Mouse (Mus musculus) layer of hippocampus, adult 8-10 months (tissue): ENCODE data around the gene Rab40c. TPM values are rescaled to one million over a fixed set of nuclear protein-coding genes. Genes with fewer than 3 reads are reported as not detected.
A peak's percentile ranks its signal among the peaks of the same experiment; 100 is the strongest.

ENCODE experiments used
- DNase-seq, 2 experiments: peaks; one replicate each; pipeline ENCODE4 v3.0.0; 2022; ENCODE audit warnings: low spot score in 2 of 2
- total RNA-seq, 4 experiments: library from RNA; stranded (reverse); gene quantifications; 2 replicates each; pipeline ENCODE4 v1.2.4; 2022

The Rab40c gene
- total RNA-seq, 4 experiments from 2014 or later, result 42.0 to 72.9 (median 46.4) TPM

DNA sequence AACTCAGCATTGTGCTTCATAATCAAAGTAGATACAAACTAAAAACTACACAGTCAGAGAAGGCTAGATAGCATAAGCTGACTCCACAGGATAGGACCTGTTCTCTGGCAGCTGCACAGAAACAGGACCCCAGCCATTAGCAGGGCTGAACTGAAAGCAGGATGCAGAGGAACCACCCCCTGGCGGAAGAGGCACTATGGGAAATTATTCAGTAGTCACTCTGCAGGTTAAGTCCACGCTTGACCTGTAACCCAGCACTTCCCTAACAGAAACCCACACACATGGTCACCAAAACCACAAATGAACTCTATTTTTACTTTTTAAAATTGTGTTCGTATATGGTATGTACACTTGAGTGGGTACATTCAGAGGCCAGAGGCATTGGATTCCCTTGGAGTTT, 16.5 kb downstream of the Rab40c start:
- no peak for DNase-seq

DNA sequence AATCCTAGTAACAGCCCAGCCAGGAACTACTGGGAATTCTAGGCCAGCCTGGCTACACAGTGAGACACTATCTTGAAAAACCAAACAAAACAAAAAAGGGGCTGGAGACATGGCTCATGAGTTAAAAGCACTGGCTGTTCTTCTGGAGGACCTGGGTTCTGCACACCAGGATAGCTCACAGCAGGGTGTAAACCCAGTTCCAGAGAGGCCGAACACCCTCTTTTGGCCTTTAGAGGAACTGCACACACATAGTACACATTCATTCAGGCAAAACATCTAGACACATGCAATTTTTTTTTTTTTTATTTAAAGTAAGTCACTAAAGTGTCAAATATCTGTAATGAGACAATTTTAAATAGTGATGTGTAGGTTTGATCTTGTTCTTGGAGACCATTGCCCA, 19.3 kb downstream of the Rab40c start:
- no peak for DNase-seq

DNA sequence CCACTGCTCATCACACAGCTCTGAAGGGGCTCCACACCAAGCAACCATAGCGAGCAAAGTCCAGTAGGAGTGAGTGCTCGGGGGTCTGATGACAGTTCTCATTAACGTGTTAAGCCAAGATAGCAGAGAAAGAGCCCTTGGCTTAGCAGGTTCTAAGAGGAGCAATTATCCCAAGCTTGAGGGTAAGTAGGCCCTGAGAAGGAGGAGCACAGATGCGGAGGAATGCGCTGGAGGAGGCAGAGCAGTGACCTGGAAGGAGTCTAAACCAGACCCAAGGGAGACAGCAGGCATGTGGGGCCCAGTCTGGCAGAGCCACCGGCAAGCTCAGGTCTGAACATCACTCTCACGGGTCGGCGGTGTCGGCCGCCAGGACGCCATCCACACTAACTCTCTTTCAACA, 23.6 kb downstream of the Rab40c start:
- no peak for DNase-seq

DNA sequence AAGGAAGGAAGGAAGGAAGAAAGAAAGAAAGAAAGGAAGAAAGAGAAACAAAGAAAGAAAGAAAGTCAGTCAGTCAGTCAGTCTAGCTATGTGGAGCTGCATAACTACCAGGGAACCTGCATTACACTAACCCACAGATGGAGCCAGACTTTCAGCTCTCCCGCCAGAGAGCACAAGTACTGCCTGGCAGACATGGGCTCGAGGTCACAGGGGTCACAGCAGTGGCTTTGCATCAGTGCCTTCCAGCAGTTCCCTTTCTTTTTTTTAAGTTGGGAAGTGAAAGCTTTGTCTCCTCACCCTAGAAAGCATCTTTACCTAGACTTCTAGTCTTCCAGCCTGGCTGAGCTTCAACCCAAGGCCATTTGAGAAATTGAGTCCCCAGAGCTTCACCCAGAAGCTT, 24.1 kb downstream of the Rab40c start:
- no peak for DNase-seq

DNA sequence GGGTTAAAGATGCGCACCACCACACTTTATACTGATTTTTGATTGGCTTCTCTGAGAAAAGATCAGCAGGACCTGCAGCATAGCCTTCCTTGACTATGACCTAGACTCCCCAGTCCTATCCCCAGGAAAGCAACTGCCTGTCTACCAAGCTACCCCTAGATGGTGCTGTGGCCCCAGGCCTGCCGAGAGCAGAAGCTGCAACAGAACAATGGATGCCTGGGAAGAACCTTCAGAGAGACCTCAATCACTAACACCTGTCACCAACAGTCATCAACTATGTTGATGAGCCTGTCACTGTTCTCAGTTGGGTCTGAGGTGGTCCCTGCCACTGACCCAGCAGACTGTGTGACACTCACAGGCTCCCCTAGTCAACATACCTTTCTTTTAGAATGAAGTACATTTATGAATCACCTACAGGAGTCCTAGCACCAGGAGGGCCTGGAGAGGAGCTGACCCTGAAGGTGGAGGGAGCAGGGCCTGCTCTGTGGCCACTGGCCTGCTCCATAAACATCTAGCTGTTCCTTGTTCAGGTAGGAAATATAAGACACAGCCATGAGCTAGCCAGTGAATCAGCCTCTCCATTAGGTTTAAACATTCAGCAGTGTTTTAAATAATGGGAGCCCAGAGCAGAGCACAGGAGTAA, 25.4 kb downstream of the Rab40c start:
- DNase-seq, result peak in 1 of 2 experiments; percentile 75

DNA sequence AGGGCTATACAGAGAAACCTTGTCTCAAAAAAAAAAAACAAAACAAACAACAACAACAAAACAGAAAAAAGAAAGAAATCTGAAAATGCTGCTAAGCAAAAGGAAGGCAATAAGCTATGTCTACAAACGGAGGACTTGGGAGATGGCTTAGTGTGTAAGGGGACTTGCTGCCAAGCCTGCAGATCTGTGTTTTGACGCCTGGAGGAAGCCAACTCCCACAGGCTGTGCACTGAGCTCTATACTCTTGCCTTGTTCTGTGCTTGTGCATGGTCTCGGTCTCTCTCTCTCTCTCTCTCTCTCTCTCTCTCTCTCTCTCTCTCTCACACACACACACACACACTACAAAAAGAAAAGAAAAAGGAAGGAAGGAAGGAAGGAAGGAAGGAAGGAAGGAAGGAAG, 30.7 kb downstream of the Rab40c start:
- no peak for DNase-seq

DNA sequence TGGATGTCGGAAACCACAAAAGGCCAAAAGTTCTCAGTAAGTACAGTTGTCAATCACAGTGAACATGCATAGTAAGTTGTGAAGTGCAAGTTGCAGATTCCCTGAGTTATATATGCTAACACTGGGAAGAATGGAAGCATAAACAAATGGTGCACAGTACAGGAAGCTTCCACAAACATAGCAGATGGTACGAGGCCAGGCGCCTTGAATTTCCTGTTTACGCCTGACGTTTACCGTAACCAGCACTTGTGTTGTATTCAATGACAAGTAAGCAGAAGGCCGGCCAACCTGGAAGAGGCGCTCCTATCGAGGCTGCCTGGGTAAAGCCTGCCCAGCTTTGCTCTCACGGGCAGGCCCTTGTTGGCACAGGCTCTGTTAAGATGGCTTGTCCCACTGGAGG, 32.1 kb downstream of the Rab40c start:
- no peak for DNase-seq

DNA sequence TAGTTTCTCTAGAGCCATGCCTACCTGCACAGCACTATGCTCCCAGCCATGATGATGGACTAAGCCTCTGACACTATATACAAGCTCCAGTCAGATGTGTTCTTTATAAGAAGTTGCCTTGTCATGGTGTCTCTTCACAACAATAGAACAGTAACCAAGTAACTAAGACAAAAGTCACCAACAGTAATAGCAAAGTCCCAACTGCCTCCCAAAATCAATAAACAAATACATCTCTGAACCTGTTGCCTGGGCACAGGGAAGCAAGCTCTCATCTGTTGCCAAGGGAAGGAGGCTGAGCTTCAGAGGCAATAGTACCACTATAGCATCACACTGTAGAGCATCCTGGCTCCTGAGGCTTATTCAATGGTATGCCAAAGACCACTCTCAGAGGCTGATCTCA, 32.7 kb downstream of the Rab40c start:
- DNase-seq, result no peak

DNA sequence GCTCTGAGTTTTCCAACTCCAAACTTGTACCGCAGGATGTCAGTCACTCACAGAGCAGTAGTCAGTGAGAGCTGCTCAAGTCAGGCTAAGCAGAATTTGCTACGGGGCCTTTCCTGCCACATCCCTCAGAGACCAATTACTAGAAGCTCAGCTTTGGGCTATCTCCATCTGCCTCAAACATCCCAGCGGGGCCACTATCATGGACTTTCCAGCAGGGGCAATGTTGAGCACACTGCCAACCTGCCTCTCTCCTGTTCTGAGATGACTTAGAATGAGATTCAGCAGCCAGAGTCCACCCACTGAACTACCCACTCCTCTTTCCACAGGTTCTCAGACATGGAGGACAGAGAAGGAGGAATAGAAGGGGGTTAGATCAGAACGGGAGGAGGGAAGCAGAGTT, 33.9 kb downstream of the Rab40c start:
- no peak for DNase-seq

DNA sequence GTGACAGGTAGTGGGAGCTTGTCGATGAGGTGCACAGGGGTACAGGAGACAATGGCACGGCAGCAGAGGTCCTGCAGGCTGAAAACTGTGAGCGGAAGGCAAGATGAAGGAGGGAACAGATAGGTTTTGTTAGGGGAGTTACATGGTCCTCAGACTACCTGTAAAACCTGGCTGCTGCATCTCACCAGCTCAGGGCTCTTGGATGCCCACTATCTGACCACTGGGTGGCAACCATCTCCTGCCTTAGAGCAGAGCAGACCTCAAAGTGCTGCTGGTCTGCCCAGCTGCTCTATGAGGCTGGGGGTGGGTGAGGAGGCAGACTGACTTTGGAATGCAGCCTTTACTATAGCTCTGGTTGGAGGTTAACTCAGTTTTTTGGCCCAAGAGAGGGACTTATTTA, 35.7 kb downstream of the Rab40c start:
- no peak for DNase-seq

DNA sequence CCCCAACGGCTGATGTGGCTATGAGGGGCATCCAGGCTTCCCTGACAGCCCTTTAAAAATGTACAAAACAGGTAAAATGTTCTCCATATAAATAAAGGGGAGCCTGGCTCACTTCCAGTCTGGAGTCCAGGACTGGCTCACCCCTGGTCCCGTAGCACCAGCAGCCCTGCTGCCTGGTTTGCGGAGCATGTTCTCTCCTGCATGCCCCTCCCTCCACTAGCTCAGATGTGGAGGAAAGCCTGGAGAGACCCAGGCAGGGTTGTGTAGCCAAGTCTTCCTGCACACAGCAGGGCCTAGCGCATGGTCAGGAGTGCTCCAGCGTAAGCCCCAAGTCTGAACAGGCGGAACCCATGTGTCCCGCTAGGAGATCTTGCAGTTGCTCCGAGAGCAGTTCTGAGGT, 36.3 kb downstream of the Rab40c start:
- DNase-seq, result no peak

DNA sequence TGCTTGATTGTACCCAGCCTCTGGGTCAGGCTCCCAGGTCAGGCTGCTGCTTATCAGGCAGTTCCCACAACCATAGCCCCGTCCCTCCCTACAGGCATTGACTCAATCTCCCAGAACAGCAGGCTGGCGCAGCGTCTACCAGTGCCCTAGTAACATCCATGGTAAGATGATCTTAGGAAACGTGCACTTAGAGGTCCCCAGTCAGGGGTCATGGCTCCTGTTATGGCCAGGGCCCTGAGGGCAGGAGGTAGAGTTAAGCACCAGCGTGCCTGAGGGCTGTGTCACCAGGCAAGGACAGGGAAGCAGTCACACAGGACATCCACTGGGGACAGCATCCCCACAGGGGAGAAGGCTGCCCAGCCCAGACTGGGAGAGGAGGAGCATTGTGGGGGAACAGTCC, 37.2 kb downstream of the Rab40c start:
- no peak for DNase-seq

DNA sequence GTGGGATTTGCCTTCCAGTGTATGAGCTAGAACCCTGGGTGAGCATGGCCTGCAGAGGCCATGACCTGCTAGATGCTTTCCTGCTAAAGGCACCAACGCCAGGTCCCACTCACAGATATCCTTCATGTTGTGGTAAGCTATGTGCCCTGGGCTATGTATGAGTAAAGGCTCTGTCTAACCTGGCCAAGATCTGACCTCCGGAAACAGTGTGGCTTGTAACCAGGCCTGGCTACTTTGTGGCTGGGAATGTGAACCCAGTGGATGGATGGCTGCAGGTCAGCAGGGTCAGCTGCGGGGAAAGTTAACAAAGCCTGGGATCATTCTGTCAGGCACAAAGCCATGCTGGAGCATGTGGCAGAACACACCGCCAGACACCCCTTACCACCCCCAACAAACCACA, 37.8 kb downstream of the Rab40c start:
- no peak for DNase-seq

DNA sequence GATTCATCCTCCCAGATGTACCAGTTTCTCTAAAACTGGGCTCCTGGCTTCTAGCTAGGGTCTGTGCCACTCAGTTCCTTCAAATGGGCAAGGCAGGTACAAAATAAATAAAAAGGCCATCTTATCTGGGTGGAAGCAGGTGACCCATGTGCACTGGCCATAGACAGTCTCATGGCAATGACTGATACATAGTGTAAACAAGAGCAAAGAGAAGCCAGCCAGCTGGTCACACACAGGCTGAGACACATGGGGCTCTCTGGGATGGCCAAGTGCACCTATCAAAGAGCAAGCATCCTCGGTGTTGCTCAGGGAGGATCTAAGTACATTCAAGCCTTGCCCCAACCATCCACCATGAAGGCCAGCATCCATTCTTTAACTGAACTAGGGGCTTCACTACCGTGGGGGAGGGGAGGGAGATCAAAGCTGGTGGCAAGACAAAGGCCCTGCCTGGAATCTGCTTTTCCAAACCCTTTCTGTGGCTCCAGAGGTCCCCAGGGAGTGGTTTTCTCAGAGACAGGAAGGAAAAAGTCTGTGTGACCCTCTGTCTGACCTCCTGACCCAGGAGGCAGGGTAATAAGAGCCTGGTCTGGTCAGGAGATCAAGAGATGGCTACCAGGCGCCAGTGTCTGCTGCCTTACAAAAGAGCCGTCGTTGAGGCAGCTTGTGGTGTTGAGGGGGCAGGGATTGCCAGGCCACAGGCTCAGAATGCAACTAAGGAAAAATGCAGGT, 38.5 kb downstream of the Rab40c start:
- DNase-seq, result no peak

DNA sequence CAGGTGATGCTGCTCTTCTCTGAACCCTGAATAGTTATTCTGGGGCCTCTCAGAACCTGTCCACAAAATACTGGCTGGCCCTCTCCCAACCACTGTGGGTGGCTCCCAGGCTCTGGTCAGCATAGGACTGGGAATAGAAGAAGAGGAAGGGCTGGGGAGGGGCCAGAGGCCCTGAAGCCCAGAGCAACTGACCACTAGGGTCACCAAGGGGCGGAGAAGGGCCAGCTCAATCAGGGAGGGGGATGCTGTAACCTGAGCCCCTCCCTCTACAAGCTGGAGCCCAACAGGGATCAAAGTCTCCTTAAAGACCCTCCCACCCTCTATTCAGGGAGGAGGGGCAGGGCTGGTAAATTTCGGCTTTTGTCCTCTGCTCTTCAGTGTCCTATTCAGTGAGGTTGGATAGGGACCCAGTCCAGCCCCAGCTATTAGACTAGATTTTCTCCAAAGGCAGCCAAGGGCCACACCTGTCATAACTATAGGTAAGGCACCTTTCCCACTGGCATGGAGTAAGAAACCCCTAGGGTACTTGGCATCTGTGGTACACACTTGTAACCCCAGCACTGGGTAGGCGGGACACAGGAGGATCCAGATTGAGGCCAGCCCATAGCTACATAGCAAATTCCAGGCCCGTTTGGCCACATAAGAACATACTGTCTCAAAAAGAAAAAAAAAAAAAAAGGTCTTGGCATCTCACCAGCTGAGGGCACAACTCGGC, 39.2 kb downstream of the Rab40c start, which contains the start of gene Wfikkn1:
Wfikkn1 (minus strand) TSS at position 663 of the 715 bp plus-strand sequence.
- no peak for DNase-seq

DNA sequence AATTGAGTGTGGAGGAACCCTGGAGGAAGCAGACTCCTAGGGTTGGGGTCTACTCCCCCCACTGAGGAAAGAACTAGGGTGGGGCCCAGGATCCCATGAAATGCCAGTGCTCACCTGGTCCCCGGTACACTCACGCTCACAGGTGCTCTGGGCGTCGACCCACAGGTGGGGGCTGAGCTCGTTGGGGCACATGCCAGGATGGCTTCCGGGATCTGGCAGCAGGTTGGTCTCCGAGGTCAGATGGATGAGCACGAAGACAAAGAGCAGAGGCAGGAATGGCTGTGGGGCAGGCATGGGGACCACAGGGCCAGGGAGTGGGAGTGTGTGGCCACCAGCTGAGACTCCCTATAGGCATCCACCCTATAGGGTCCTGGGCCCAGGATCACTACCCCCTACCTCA, 39.8 kb downstream of the Rab40c start:
- no peak for DNase-seq

DNA sequence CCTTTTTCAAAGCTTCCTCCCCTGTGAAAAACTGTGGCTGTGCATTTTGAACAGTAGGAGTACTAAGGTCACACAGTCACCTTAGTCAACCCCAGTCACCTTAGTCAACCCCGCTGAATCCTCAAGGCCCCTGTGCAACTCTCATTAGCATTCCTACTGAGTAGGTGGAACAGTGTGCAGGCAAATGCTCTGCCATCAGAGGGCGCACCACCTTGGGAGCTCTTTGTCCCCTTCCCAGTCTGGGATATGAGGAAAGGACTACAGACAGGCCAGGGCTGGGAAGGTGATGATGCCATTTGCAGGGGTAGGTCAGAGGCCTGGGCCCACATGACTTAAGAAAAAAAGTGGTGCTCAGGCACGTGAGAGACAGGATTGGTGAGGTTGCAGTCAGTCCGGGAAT, 40.3 kb downstream of the Rab40c start:
- DNase-seq, result no peak

DNA sequence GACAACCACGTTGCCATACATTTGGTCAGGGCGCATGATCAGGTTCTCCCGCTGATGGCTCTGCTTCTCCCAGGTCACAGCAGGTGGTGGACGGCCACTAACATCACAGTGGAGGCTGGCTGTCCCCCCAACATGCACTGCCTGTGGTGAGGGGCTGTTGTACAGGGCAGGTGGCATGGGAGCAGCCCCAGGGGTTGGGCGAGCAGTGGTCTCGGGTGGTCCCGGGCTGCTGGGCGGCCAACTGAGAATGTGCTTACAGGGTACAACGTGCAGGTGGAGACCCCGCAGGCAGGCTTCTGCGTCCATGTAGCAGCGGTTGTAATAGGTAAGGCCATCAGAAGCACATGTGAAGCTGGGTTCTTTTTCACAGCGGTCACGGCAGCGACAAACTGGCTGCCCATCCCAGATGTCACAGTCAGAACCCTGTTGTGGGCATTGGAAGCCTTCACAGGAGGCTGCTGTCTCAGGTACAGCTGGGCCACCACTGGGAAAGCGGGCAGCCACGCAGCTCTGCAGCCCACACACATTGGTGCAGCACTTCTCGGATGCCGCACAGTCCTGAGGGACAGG, 40.8 kb downstream of the Rab40c start:
- no peak for DNase-seq

DNA sequence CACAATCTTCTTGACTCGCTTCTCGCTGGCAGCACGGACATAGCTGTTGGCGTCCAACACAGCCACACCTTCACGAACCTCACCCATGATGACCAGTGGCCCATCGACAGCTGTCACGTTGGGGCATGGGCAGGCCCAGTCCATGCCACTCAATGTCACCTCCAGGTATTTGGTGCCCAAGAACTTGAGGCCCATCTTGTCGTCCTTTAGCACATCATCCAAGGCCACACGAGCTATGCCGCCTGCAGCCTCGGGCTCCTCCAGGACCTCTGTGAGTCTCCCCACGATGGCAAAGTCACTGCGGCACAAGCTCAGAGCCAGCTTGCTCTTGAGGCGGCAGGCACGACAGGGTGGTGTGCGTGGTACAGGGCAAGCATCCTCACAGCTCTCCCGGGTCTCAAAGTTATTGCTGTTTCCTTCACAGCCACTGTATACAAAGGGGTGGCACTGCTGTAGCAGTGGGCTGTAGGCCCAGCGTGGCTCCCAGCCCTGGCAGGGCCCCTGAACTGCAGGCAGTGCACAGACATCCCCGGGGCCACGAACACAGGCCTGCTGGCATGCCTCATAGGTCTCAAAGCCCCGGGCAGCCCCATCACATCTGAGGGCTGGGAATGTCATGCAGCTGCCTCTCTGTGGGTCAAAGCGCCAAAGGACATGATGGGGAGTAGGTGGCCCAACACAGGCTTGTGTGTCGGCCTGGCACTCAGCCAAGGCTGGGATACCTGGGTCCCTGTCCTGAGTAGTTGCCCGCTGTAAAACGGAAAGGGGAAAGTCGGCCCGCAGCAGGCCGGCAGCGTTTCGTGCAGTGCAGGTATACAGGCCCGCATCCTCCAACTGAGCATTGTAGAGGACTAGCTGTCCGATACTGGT, 41.6 kb downstream of the Rab40c start:
- no peak for DNase-seq

DNA sequence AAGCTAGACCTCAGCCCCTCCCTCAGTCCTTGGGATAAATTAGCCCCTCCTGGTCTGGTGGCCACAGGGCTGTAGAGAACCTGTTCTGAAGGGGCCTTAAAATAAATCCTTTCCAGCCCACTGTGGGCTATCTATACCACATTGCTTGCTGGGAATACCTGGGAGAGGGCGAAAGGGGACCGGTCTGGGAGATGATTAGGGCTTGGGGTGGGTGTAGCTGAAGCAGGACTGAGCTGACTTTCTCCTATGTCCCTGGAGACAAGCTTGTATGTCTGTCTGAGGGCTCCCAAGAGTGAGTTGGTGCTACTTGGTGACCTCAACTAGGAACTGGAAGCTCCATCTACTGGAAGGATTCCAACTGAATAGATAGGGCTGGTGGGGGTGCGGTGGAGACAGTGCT, 42.5 kb downstream of the Rab40c start:
- no peak for DNase-seq

DNA sequence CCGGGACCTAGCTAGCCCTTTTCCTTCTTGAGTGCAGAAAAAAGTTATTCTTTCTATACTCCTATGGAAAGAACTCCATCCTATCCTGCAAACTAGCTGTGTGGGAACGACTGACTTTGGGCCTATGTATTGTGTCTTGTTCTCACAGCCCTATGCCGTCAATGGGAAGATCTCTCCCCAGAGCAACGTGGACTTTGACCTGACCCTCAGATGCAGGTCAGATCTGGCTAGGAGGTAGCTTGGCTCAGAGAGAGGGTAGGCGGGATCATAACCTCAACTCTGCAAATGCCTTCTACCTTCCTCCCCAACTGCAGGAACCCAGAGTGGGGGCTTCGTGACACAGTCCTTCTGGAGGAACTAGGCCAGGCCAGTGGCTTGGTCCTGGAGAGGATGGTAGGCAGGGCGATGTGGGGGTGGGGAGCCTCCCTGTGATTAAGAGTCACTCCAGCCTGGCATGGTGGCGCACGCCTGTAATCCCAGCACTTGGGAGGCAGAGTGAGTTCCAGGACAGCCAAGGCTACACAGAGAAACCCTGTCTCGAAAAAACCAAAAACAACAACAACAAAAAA, 43.1 kb downstream of the Rab40c start:
- no peak for DNase-seq
